Mouse (Mus musculus) liver, postnatal 0 days (tissue): Measurements from ENCODE around the gene Col19a1. TPM values are rescaled to one million over a fixed set of nuclear protein-coding genes. Genes with fewer than 3 reads are reported as not detected.

ENCODE experiments used
- ATAC-seq: fragments of 200-750 bp; cut with Nextera tagmentation; 2 replicates; pipeline ENCODE4 v1.8.0; 2017; ENCODE audit warnings: mild to moderate bottlenecking, moderate library complexity
- DNase-seq: peaks from one replicate; pipeline ENCODE4 v3.0.0-alpha.2; 2016
- H3K27ac ChIP-seq: fragments of 300-500 bp; sonication (generic); 2 replicates; pipeline ENCODE4 v1.5.1; 2014; ENCODE audit warnings: antibody characterized with exemption, moderate library complexity, mild to moderate bottlenecking, low read depth
- H3K27me3 ChIP-seq: fragments of 300-500 bp; sonication (generic); 2 replicates; pipeline ENCODE4 v1.6.1; 2014; ENCODE audit warnings: low read length, control low read depth, mixed read lengths; ENCODE audit not compliant: insufficient read depth
- H3K36me3 ChIP-seq: fragments of 300-500 bp; sonication (generic); replicated peaks from 2 replicates; pipeline ENCODE4 v1.6.1; 2014; ENCODE audit warnings: mild to moderate bottlenecking, control low read depth, low read length, moderate library complexity, mixed read lengths; ENCODE audit not compliant: insufficient read depth
- H3K4me1 ChIP-seq: fragments of 300-500 bp; sonication (generic); 2 replicates; pipeline ENCODE4 v1.6.1; 2014; ENCODE audit warnings: antibody characterized with exemption, mild to moderate bottlenecking, control low read depth; ENCODE audit not compliant: insufficient read depth
- H3K4me2 ChIP-seq: fragments of 300-500 bp; sonication (generic); 2 replicates; pipeline ENCODE4 v1.6.1; 2014; ENCODE audit warnings: low read depth, mild to moderate bottlenecking, low read length, moderate library complexity, mixed read lengths
- H3K4me3 ChIP-seq: fragments of 300-500 bp; sonication (generic); 2 replicates; pipeline ENCODE4 v1.5.1; 2014; ENCODE audit warnings: low read depth, low read length
- H3K9ac ChIP-seq: fragments of 300-500 bp; sonication (generic); replicated peaks from 2 replicates; pipeline ENCODE4 v1.6.1; 2014; ENCODE audit warnings: mild to moderate bottlenecking, moderate library complexity
- H3K9me3 ChIP-seq: fragments of 300-500 bp; sonication (generic); 2 replicates; pipeline ENCODE4 v1.6.1; 2016; ENCODE audit warnings: mild to moderate bottlenecking, control low read depth, low read length, mixed read lengths
- CTCF ChIP-seq: sonication (generic); IDR thresholded peaks from 2 replicates; pipeline ENCODE4 v1.5.1; 2016; ENCODE audit warnings: antibody characterized with exemption, low read depth
- EP300 ChIP-seq: IDR thresholded peaks from 2 replicates; pipeline ENCODE4 v1.6.1; 2016; ENCODE audit warnings: antibody characterized with exemption, low read depth, mild to moderate bottlenecking
- WGBS: fragments of 180-500 bp; shearing (Covaris S2); extraction: QIAGEN DNeasy Blood & Tissue Kit; methylation state at CpG from one replicate; pipeline ENCODE4 v1.1.7; 2014; ENCODE audit not compliant: insufficient replicate concordance; 5-methylcytosine and 5-hydroxymethylcytosine counted together
- polyA plus RNA-seq: library from polyadenylated mRNA; unstranded; fragments of >200 nt; fragmentation: Nextera tagmentation; extraction: Ambion mirVana; gene quantifications from 2 replicates; pipeline ENCODE4 v1.2.1, GENCODE M21; 2015

Gene Col19a1
- polyA plus RNA-seq, 1 experiment from 2014 or later, result not detected

DNA sequence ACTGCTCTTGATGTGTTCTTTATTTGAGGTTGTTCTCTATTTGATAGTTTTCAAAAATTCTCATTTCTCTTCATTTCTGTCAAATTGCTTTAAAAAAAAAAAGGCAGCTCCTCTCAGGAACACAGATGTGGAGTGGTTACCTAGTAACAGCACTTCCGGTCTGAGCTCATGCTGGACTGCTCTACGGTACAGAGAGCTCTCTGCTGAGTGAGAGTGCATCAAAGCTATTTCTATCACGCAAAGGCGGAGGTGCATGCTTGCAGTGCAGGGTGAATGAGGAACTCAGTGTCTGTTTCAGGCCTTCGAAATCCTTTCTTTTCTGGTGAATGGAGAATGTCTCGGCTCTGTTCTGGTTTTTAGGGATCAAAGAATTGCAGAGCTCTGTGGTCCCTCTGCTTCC is 368.2 kb downstream of the Col19a1 start:
- no peak overlapping the region for H3K27ac ChIP-seq
- H3K36me3 ChIP-seq, result no peaks in the 10 kb centered on the region
- ATAC-seq, result no peak
- H3K4me1 ChIP-seq, result no peaks in the 10 kb centered on the region
- no peaks in the 10 kb centered on the region for H3K27me3 ChIP-seq
- no peak for DNase-seq
- TF ChIP-seq EP300 (no peak), CTCF (no peak)
- no peak overlapping the region for H3K9ac ChIP-seq
- 66% methylated on average over 6 of the region's 6 CpGs for WGBS
- H3K4me3 ChIP-seq, result no peak overlapping the region
- H3K4me2 ChIP-seq, result no peak overlapping the region
- H3K9me3 ChIP-seq, result no peaks in the 10 kb centered on the region

Other genes starting within 250 kb of the Col19a1 start
- 26.1 and 28.0 TPM in 2 replicates for gene Lmbrd1, start 91.2 kb upstream of the Col19a1 start, polyA plus RNA-seq